Mouse (Mus musculus) heart, postnatal 0 days (tissue): ENCODE results near the gene Ropn1.

Source experiments
- CTCF ChIP-seq: IDR thresholded peaks from 2 replicates; pipeline ENCODE4 v1.5.1; 2016; ENCODE audit warnings: antibody characterized with exemption, control low read depth, low read depth
- EP300 ChIP-seq: IDR thresholded peaks from 2 replicates; pipeline ENCODE4 v1.6.1; 2016; ENCODE audit warnings: antibody characterized with exemption, low read depth

DNA sequence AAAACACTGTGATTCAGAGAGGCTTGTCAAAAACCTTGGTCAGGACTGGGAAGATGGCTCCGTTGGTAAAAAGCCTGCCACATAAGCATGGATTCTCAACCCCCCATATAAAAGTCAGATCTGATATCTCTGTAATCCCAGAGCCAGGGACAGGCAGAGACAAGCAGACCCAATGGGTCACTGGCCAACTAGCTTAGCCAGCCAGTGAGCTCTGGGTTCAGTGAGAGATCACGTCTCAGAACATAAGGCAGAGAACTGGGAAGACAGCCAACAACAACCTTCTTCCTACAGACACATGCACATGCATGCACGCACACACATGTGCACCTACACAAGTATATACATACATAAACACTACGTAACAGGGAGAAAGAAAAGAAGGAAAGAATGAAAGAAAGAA lies 46.6 kb upstream of the Ropn1 start:
- TF ChIP-seq CTCF (no peak), EP300 (no peak)
